25 mouse cellular contexts compared by ENCODE assay signal in the genomic region with DNA sequence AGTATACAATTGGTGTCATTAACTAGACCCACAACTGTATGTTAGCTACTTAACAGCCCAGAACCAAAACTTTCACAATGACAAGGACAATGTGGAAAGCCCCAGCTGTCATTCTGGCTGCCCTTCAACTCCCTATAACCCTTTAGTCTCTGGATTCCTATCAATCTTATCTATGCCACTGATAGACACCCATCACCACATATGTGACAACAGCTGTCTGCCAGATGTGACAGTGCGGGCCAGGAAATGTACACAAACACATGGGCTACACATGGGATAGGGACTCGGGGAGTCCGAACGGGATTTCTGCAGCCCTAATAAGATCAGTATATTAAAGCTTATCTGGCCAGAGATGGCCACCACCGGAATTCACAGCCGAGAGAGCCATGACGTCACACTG.
DNase-seq lines count a peak whose midpoint lies in the region; ATAC-seq and TF ChIP-seq lines count a peak whose summit lies in the region.
"Had no signal": no experiment of that assay in that cellular context is flagged by ENCODE, and none has a peak within 500 bp of the region (broad histone marks: within the 10 kb centered on the region; RNA-seq: fewer than 3 reads in every experiment).

No protein-coding gene starts in this region.

- dilution Hi-C loops in CH12.LX (cut with MboI; ENCODE audit: extremely low pct_ligation_motif_present, extremely low pct_unique_long_range_greater_than_20kb, low sequenced_read_pairs): no loop called here

- H3K4me3 ChIP-seq in layer of hippocampus, adult 2 months: no peak overlapping the region
- no peak overlapping the region for H3K4me3 ChIP-seq in lung, embryonic 16.5 days (ENCODE audit: low read length)
- H3K4me3 ChIP-seq in CH12.LX (replicated peaks in 1 of 3; ENCODE audit: low read depth in 2 of 3, low read length in 2 of 3, poor library complexity in 1 of 3): no peak overlapping the region
- no peak overlapping the region for H3K4me3 ChIP-seq in embryonic facial prominence, embryonic 11.5 days (ENCODE audit: low read depth, low read length)
- H3K4me3 ChIP-seq: forebrain, embryonic 10.5 days; forebrain, embryonic 13.5 days; heart, embryonic 12.5 days; heart, embryonic 15.5 days; hindbrain, embryonic 10.5 days; hindbrain, embryonic 13.5 days had no signal

- TF ChIP-seq EP300 in CH12.LX (IDR thresholded peaks at IDR 0.05; ENCODE audit: low read length): no peak

- WGBS in lung, embryonic 16.5 days: 41% methylated on average over 7 of the region's 7 CpGs
- WGBS in embryonic facial prominence, embryonic 11.5 days: 45% methylated on average over 7 of the region's 7 CpGs

- TF ChIP-seq CTCF in layer of hippocampus, adult 2 months (conservative IDR thresholded peaks at IDR 0.05): no peak
- no peak for TF ChIP-seq CTCF in CH12.LX (conservative IDR thresholded peaks at IDR 0.05 in 1 of 2, IDR thresholded peaks at IDR 0.05 in 1 of 2; ENCODE audit: low read depth in 2 of 2, low read length in 2 of 2)

- H3K36me3 ChIP-seq in lung, embryonic 16.5 days (ENCODE audit: control insufficient read depth, insufficient read depth, low read length): no peaks in the 10 kb centered on the region
- H3K36me3 ChIP-seq in CH12.LX (replicated peaks in 1 of 2; ENCODE audit: control insufficient read depth in 1 of 2, insufficient read depth in 1 of 2, low read length in 1 of 2): peaks cover 2 to 41% of the 10 kb centered on the region in 2 experiments
- no peaks in the 10 kb centered on the region for H3K36me3 ChIP-seq in embryonic facial prominence, embryonic 11.5 days (replicated peaks; ENCODE audit: control insufficient read depth, insufficient read depth, low read depth, low read length)

- peak overlapping the region; percentile 6; the same call in 1 of the 2 replicates for H3K27ac ChIP-seq in layer of hippocampus, adult 2 months
- no peak overlapping the region for H3K27ac ChIP-seq in lung, embryonic 16.5 days (ENCODE audit: low read length)
- H3K27ac ChIP-seq in CH12.LX (ENCODE audit: insufficient read depth, low read depth): no peak overlapping the region
- no peak overlapping the region for H3K27ac ChIP-seq in embryonic facial prominence, embryonic 11.5 days (replicated peaks; ENCODE audit: low read depth, low read length)
- H3K27ac ChIP-seq: forebrain, embryonic 10.5 days; forebrain, embryonic 13.5 days; heart, embryonic 15.5 days; hindbrain, embryonic 10.5 days; hindbrain, embryonic 13.5 days had no signal

- H3K9me3 ChIP-seq in lung, embryonic 16.5 days (ENCODE audit: control insufficient read depth, low read length): no peaks in the 10 kb centered on the region
- H3K9me3 ChIP-seq in CH12.LX (replicated peaks; ENCODE audit: low read length): no peaks in the 10 kb centered on the region
- H3K9me3 ChIP-seq in embryonic facial prominence, embryonic 11.5 days (replicated peaks; ENCODE audit: control insufficient read depth, low read length): no peaks in the 10 kb centered on the region
- H3K9me3 ChIP-seq: forebrain, embryonic 10.5 days; forebrain, embryonic 13.5 days; heart, embryonic 12.5 days; heart, embryonic 15.5 days; hindbrain, embryonic 10.5 days; hindbrain, embryonic 13.5 days had no signal

- no peak for TF ChIP-seq RAD21 in CH12.LX (IDR thresholded peaks at IDR 0.05; ENCODE audit: low read depth, low read length)

- no peak overlapping the region for H3K4me2 ChIP-seq in lung, embryonic 16.5 days (ENCODE audit: low read depth, low read length)
- no peak overlapping the region for H3K4me2 ChIP-seq in CH12.LX (ENCODE audit: insufficient read depth, low read depth, poor library complexity, severe bottlenecking)
- no peak overlapping the region for H3K4me2 ChIP-seq in embryonic facial prominence, embryonic 11.5 days (ENCODE audit: low read depth, low read length)
- H3K4me2 ChIP-seq: forebrain, embryonic 13.5 days; heart, embryonic 12.5 days; heart, embryonic 15.5 days; hindbrain, embryonic 13.5 days had no signal

- no peak for TF ChIP-seq POLR2A in CH12.LX (IDR thresholded peaks at IDR 0.05; ENCODE audit: low read depth, low read length)

- ATAC-seq in lung, embryonic 16.5 days (ENCODE audit: low read depth): peak; percentile 59
- ATAC-seq in embryonic facial prominence, embryonic 11.5 days (replicated peaks; ENCODE audit: insufficient number of reproducible peaks, low FRiP score, low TSS enrichment, low read depth): no peak
- ATAC-seq: forebrain, embryonic 13.5 days; forebrain, embryonic 16.5 days; hindbrain, embryonic 16.5 days had no signal

- no peak for DNase-seq in layer of hippocampus, adult 2 months (ENCODE audit: low spot score in 2 of 2)
- no peak for DNase-seq in layer of hippocampus, postnatal 14 days (ENCODE audit: low spot score in 2 of 2)
- DNase-seq in lung, postnatal 25 days (ENCODE audit: low spot score): no peak
- DNase-seq in CH12.LX (ENCODE audit: extremely low read depth): no peak
- peak; percentile 37 for DNase-seq in embryonic facial prominence, embryonic 11.5 days (ENCODE audit: low spot score)
- DNase-seq in right cerebral cortex, postnatal 10 days (ENCODE audit: low spot score in 2 of 2): no peak
- DNase-seq: adrenal gland, adult 2 months; adrenal gland, postnatal 14 days; B cell, adult 2 months; cerebellum, adult 11 months; cerebellum, adult 2 months; cerebellum, adult 9-11 months; cerebellum, postnatal 25 days; gastrocnemius, postnatal 10 days; gastrocnemius, postnatal 36 days; heart, postnatal 36 days had no signal

- no peaks in the 10 kb centered on the region for H3K79me2 ChIP-seq in CH12.LX (replicated peaks; ENCODE audit: control insufficient read depth, extremely low read depth, insufficient read depth, poor library complexity, severe bottlenecking)

- H3K27me3 ChIP-seq in lung, embryonic 16.5 days (ENCODE audit: control insufficient read depth, insufficient read depth, low read depth, low read length): no peaks in the 10 kb centered on the region
- H3K27me3 ChIP-seq in CH12.LX (replicated peaks): no peaks in the 10 kb centered on the region
- no peaks in the 10 kb centered on the region for H3K27me3 ChIP-seq in embryonic facial prominence, embryonic 11.5 days (ENCODE audit: control insufficient read depth, insufficient read depth, low read length)
- H3K27me3 ChIP-seq: forebrain, embryonic 13.5 days; heart, embryonic 12.5 days; heart, embryonic 15.5 days; hindbrain, embryonic 13.5 days had no signal

- peaks cover 13% of the 10 kb centered on the region for H3K4me1 ChIP-seq in lung, embryonic 16.5 days (replicated peaks; ENCODE audit: control insufficient read depth, insufficient read depth, low read length)
- H3K4me1 ChIP-seq in CH12.LX (ENCODE audit: control insufficient read depth in 1 of 2, insufficient read depth in 2 of 2): peaks cover 2 to 8% of the 10 kb centered on the region in 2 experiments; a peak in 2 of 4 replicates
- H3K4me1 ChIP-seq in embryonic facial prominence, embryonic 11.5 days (ENCODE audit: control insufficient read depth, insufficient read depth, low read length): peaks cover 11% of the 10 kb centered on the region

- in situ Hi-C loops in CH12.LX (cut with MboI; ENCODE audit: low pct_ligation_motif_present, low pct_unique_long_range_greater_than_20kb, low sequenced_read_pairs): no loop called here

- no peak overlapping the region for H3K9ac ChIP-seq in lung, embryonic 16.5 days (ENCODE audit: low read length)
- H3K9ac ChIP-seq in CH12.LX (ENCODE audit: insufficient read depth, low read depth): no peak overlapping the region
- no peak overlapping the region for H3K9ac ChIP-seq in embryonic facial prominence, embryonic 11.5 days (replicated peaks; ENCODE audit: low read length)
- H3K9ac ChIP-seq: forebrain, embryonic 13.5 days; heart, embryonic 12.5 days; heart, embryonic 15.5 days; hindbrain, embryonic 13.5 days had no signal

TF ChIP-seq in CH12.LX, 34 proteins besides CTCF, POLR2A, EP300 and RAD21:
- TF ChIP-seq MAFK (IDR thresholded peaks at IDR 0.05; ENCODE audit: insufficient replicate concordance, low read length) (no peak), UBTF (IDR thresholded peaks at IDR 0.05; ENCODE audit: low read depth, low read length) (no peak), IRF4 (IDR thresholded peaks at IDR 0.05; ENCODE audit: low read depth, low read length) (peak; percentile 56; the same call in 1 of the 2 replicates)
